Mouse (Mus musculus) liver, adult 2 months (tissue): ENCODE measurements at regions not wholly inside any gene's neighbourhood (a gene's known extent, or its start where the extent isn't known, plus 50 kb on each side); places are given as distances from the start of the nearest gene placed in this dataset.

Experiments
- CTCF ChIP-seq: fragments of 200-500 bp; IDR thresholded peaks from 2 replicates; pipeline ENCODE4 v1.5.1; 2011; ENCODE audit warnings: low read depth, low read length, control low read depth
- POLR2A ChIP-seq: fragments of 200-500 bp; IDR thresholded peaks from 2 replicates; pipeline ENCODE4 v1.6.1; 2011; ENCODE audit warnings: low read length, control low read depth; ENCODE audit not compliant: insufficient read depth; ENCODE audit errors: extremely low read depth

GRCm38 (mm10) chr17:75795772-75796171 is 244.0 kb upstream of the Fam98a start:
- no peak for TF ChIP-seq POLR2A
- no peak for TF ChIP-seq CTCF
